Mouse (Mus musculus) brain, embryonic 14.5 days (tissue): ENCODE data around the gene Lrrn4.

Experiments
- CTCF ChIP-seq: fragments of 200-500 bp; IDR thresholded peaks from 2 replicates; pipeline ENCODE4 v1.5.1; 2012; ENCODE audit warnings: inconsistent platforms, mild to moderate bottlenecking, moderate library complexity, borderline replicate concordance; ENCODE audit not compliant: insufficient read depth, insufficient read length; ENCODE audit errors: extremely low read depth
- POLR2A ChIP-seq: fragments of 200-500 bp; IDR thresholded peaks from 2 replicates; pipeline ENCODE4 v1.6.1; 2012; ENCODE audit warnings: mild to moderate bottlenecking, inconsistent platforms, borderline replicate concordance; ENCODE audit not compliant: poor library complexity, insufficient read depth, insufficient read length, severe bottlenecking; ENCODE audit errors: extremely low read depth

- TF ChIP-seq CTCF: no peak
- TF ChIP-seq POLR2A: no peak
Observed at GRCm38 (mm10) chr2:132904961-132905360, 24.3 kb upstream of the Lrrn4 start.
